Mouse (Mus musculus) CH12.LX (cell line): ENCODE results near the gene Edc3. TPM values are rescaled to one million over a fixed set of nuclear protein-coding genes. Genes with fewer than 3 reads are reported as not detected.

Source experiments
- DNase-seq: peaks from one replicate; pipeline ENCODE4 v3.0.0-alpha.2; 2013; ENCODE audit errors: extremely low read depth
- H3K27ac ChIP-seq: 2 replicates; pipeline ENCODE4 v1.5.1; 2012; ENCODE audit warnings: low read depth, mild to moderate bottlenecking, control low read depth, moderate library complexity; ENCODE audit not compliant: insufficient read depth
- H3K27me3 ChIP-seq: replicated peaks from 2 replicates; pipeline ENCODE3; 2012; ENCODE audit warnings: inconsistent platforms
- H3K36me3 ChIP-seq, 2 experiments: replicated peaks in 1 of 2; 2 replicates each; pipeline versions ENCODE3 to v1.6.1; 2012; ENCODE audit warnings: inconsistent platforms in 1 of 2, low read length in 1 of 2, mild to moderate bottlenecking in 1 of 2, mixed read lengths in 1 of 2, moderate library complexity in 1 of 2; ENCODE audit not compliant: control insufficient read depth in 1 of 2, insufficient read depth in 1 of 2
- H3K4me1 ChIP-seq, 2 experiments: 2 replicates each; pipeline ENCODE4 v1.6.1; 2012; ENCODE audit warnings: inconsistent platforms in 1 of 2, moderate library complexity in 1 of 2; ENCODE audit not compliant: insufficient read depth in 2 of 2, control insufficient read depth in 1 of 2
- H3K4me2 ChIP-seq: 2 replicates; pipeline ENCODE4 v1.6.1; 2012; ENCODE audit warnings: low read depth, mild to moderate bottlenecking, control low read depth; ENCODE audit not compliant: poor library complexity, insufficient read depth, severe bottlenecking
- H3K4me3 ChIP-seq, 3 experiments: fragments of 150-350 bp in 1 of 3; sonication (generic) in 1 of 3; replicated peaks in 1 of 3; 2 replicates each; pipeline versions ENCODE3 to v1.5.1; 2011 to 2012; ENCODE audit warnings: low read depth in 2 of 3, low read length in 2 of 3, mild to moderate bottlenecking in 2 of 3, moderate library complexity in 2 of 3, control low read depth in 1 of 3, improper control_type of control experiment in 1 of 3, inconsistent platforms in 1 of 3, mixed read lengths in 1 of 3; ENCODE audit not compliant: poor library complexity in 1 of 3
- H3K79me2 ChIP-seq: replicated peaks from 2 replicates; pipeline ENCODE4 v1.6.1; 2012; ENCODE audit warnings: mild to moderate bottlenecking, moderate library complexity; ENCODE audit not compliant: control insufficient read depth, poor library complexity, insufficient read depth, severe bottlenecking; ENCODE audit errors: extremely low read depth
- H3K9ac ChIP-seq: 2 replicates; pipeline ENCODE4 v1.6.1; 2012; ENCODE audit warnings: low read depth, mild to moderate bottlenecking, control low read depth, moderate library complexity; ENCODE audit not compliant: insufficient read depth
- H3K9me3 ChIP-seq: replicated peaks from 2 replicates; pipeline ENCODE3; 2012; ENCODE audit warnings: low read length, inconsistent platforms, mixed read lengths
- BHLHE40 ChIP-seq: IDR thresholded peaks from 2 replicates; pipeline ENCODE4 v1.6.1; 2011; ENCODE audit warnings: mild to moderate bottlenecking, low read depth, low read length, improper control_type of control experiment
- CHD1 ChIP-seq: IDR thresholded peaks from 2 replicates; pipeline ENCODE4 v1.6.1; 2012; ENCODE audit warnings: low read depth, low read length, improper control_type of control experiment, inconsistent platforms
- CHD2 ChIP-seq: IDR thresholded peaks from 2 replicates; pipeline ENCODE4 v1.6.1; 2011; ENCODE audit warnings: low read length, improper control_type of control experiment
- CTCF ChIP-seq, 2 experiments: IDR thresholded peaks in 1 of 2; conservative IDR thresholded peaks in 1 of 2; 2 replicates each; pipeline ENCODE4 v1.5.1; 2011 to 2012; ENCODE audit warnings: low read depth in 2 of 2, low read length in 2 of 2, improper control_type of control experiment in 1 of 2, inconsistent platforms in 1 of 2, mild to moderate bottlenecking in 1 of 2, moderate library complexity in 1 of 2
- E2F4 ChIP-seq: IDR thresholded peaks from 2 replicates; pipeline ENCODE4 v1.6.1; 2011; ENCODE audit warnings: low read depth, low read length, improper control_type of control experiment; ENCODE audit not compliant: insufficient replicate concordance
- ELF1 ChIP-seq: IDR thresholded peaks from 2 replicates; pipeline ENCODE4 v1.6.1; 2014; ENCODE audit warnings: low read depth, mild to moderate bottlenecking, inconsistent platforms, low read length, improper control_type of control experiment
- HCFC1 ChIP-seq: IDR thresholded peaks from 2 replicates; pipeline ENCODE4 v1.6.1; 2012; ENCODE audit warnings: low read depth, mild to moderate bottlenecking, inconsistent platforms, low read length, improper control_type of control experiment
- IRF4 ChIP-seq: IDR thresholded peaks from 2 replicates; pipeline ENCODE4 v1.6.1; 2014; ENCODE audit warnings: low read depth, mild to moderate bottlenecking, inconsistent platforms, low read length, improper control_type of control experiment
- JUN ChIP-seq: IDR thresholded peaks from 2 replicates; pipeline ENCODE4 v1.6.1; 2011; ENCODE audit warnings: low read depth, mild to moderate bottlenecking, low read length, improper control_type of control experiment, moderate library complexity; ENCODE audit not compliant: insufficient read depth
- JUND ChIP-seq: conservative IDR thresholded peaks from 2 replicates; pipeline ENCODE4 v1.6.1; 2011; ENCODE audit warnings: low read depth, low read length, improper control_type of control experiment
- MEF2A ChIP-seq: IDR thresholded peaks from 2 replicates; pipeline ENCODE4 v1.6.1; 2014; ENCODE audit warnings: low read depth, mild to moderate bottlenecking, inconsistent platforms, low read length, improper control_type of control experiment, borderline replicate concordance
- MXI1 ChIP-seq: IDR thresholded peaks from 2 replicates; pipeline ENCODE4 v1.6.1; 2011; ENCODE audit warnings: mild to moderate bottlenecking, low read depth, low read length, improper control_type of control experiment
- MYC ChIP-seq: IDR thresholded peaks from 2 replicates; pipeline ENCODE4 v1.6.1; 2011; ENCODE audit warnings: low read depth, mild to moderate bottlenecking, improper control_type of control experiment, low read length
- PAX5 ChIP-seq: IDR thresholded peaks from 2 replicates; pipeline ENCODE4 v1.6.1; 2012; ENCODE audit warnings: low read length, inconsistent platforms, mixed read lengths
- POLR2A ChIP-seq: IDR thresholded peaks from 2 replicates; pipeline ENCODE4 v1.6.1; 2011; ENCODE audit warnings: low read depth, mild to moderate bottlenecking, improper control_type of control experiment, low read length
- RAD21 ChIP-seq: IDR thresholded peaks from 2 replicates; pipeline ENCODE4 v1.6.1; 2011; ENCODE audit warnings: low read depth, mild to moderate bottlenecking, low read length, improper control_type of control experiment, moderate library complexity
- SIN3A ChIP-seq: IDR thresholded peaks from 2 replicates; pipeline ENCODE4 v1.6.1; 2012; ENCODE audit warnings: low read length, improper control_type of control experiment, inconsistent platforms
- TCF12 ChIP-seq: IDR thresholded peaks from 2 replicates; pipeline ENCODE4 v1.6.1; 2014; ENCODE audit warnings: low read depth, mild to moderate bottlenecking, inconsistent platforms, low read length, improper control_type of control experiment
- UBTF ChIP-seq: IDR thresholded peaks from 2 replicates; pipeline ENCODE4 v1.6.1; 2012; ENCODE audit warnings: low read depth, mild to moderate bottlenecking, inconsistent platforms, low read length, improper control_type of control experiment, moderate library complexity
- USF1 ChIP-seq: IDR thresholded peaks from 2 replicates; pipeline ENCODE4 v1.6.1; 2014; ENCODE audit warnings: low read depth, mild to moderate bottlenecking, inconsistent platforms, low read length, improper control_type of control experiment
- USF2 ChIP-seq: conservative IDR thresholded peaks from 2 replicates; pipeline ENCODE4 v1.6.1; 2011; ENCODE audit warnings: low read depth, low read length, improper control_type of control experiment
- ZC3H11A ChIP-seq: IDR thresholded peaks from 2 replicates; pipeline ENCODE4 v1.6.1; 2012; ENCODE audit warnings: low read depth, mild to moderate bottlenecking, inconsistent platforms, low read length, improper control_type of control experiment
- ZKSCAN1 ChIP-seq: IDR thresholded peaks from 2 replicates; pipeline ENCODE4 v1.6.1; 2012; ENCODE audit warnings: low read depth, inconsistent platforms, low read length, improper control_type of control experiment, borderline replicate concordance
- ZNF384 ChIP-seq: IDR thresholded peaks from 2 replicates; pipeline ENCODE4 v1.6.1; 2012; ENCODE audit warnings: low read depth, low read length, improper control_type of control experiment, inconsistent platforms
- dilution Hi-C: fragments of 300-500 bp; cut with MboI; formaldehyde crosslinking; loops from 2 replicates; pipeline ENCODE4 v1.14.3; 2020; ENCODE audit warnings: low sequenced_read_pairs; ENCODE audit not compliant: extremely low pct_unique_long_range_greater_than_20kb, extremely low pct_ligation_motif_present
- in situ Hi-C: fragments of 300-500 bp; cut with MboI; formaldehyde crosslinking; loops from 3 replicates; pipeline ENCODE4 v1.14.3; 2019; ENCODE audit warnings: low sequenced_read_pairs, low pct_ligation_motif_present, low pct_unique_long_range_greater_than_20kb, mixed read lengths
- polyA plus RNA-seq: library from polyadenylated mRNA; unstranded; fragments of >175 nt; gene quantifications from 2 replicates; pipeline ENCODE4 v1.2.1, GENCODE M21; 2012; ENCODE audit warnings: low read depth; ENCODE audit not compliant: insufficient read length
- total RNA-seq, 2 experiments: library from RNA; depleted of rRNA; stranded (reverse); fragments of 300-350 nt in 1 of 2; fragments of >200 nt in 1 of 2; gene quantifications; 2 replicates each; pipeline ENCODE4 v1.2.3; 2012 to 2014

Edc3 gene
- total and polyA plus RNA-seq, 3 experiments: 10.6 to 24.1 (median 13.6) TPM

DNA sequence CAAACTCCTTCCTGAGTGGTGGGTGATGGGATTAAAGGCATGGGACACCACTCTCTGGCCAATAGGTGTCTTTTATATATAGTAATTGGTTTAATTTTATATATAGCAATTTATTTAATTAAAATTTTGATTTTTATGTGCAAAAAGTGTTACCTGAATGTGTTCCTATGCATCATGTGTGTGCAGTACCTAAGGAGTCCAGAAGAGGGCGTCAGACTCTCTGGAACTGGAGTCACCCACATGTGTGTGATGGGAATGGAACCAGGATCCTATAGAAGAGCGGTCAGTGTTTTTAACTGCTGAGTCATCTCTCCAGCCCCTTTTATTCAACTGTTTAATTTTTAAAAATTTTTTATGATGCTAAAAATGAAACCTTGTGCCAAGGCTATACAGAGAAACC, 3.9 kb downstream of the Edc3 start:
- dilution Hi-C loops: no loop called here
- DNase-seq: peak; percentile 9
- peaks cover 0 to 12% of the 10 kb centered on the region in 2 experiments; a peak in 1 of 4 replicates for H3K4me1 ChIP-seq
- H3K4me3 ChIP-seq: no peak overlapping the region
- H3K9me3 ChIP-seq: peaks cover 4% of the 10 kb centered on the region
- in situ Hi-C loops: no loop called here
- no peaks in the 10 kb centered on the region for H3K27me3 ChIP-seq
- peaks cover 32 to 57% of the 10 kb centered on the region in 2 experiments for H3K36me3 ChIP-seq
- TF ChIP-seq CTCF (conservative IDR thresholded peaks at IDR 0.05 in 1 of 2, IDR thresholded peaks at IDR 0.05 in 1 of 2; ENCODE audit: low read depth in 2 of 2, low read length in 2 of 2) (peak; percentile 38 to 51; a peak in 3 of 4 replicates), USF1 (no peak)
- TF ChIP-seq, all 38 proteins: peak for 1
- H3K4me2 ChIP-seq: no peak overlapping the region
- no peak overlapping the region for H3K27ac ChIP-seq
- peaks cover 21% of the 10 kb centered on the region for H3K79me2 ChIP-seq
- no peak overlapping the region for H3K9ac ChIP-seq

DNA sequence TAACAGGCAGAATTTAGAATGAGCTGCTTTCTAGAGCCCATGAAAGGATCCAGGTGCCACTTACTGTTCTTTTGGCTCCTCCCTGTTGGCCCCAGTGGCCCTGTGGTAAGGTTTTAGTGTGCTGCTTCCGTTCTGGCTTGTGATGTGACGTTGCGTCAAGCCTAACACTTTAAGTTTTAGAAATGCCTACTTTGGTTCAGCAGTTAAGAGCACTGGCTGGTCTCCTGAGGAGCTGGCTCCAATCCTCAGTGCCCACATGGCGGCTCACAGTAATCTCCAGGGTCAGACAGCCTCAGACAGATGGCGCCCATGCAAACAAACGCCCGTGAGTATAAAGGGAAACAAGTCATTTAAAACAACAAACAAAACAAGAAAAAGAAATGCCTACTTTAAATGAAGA, 10.1 kb downstream of the Edc3 start:
- dilution Hi-C loops: no loop called here

DNA sequence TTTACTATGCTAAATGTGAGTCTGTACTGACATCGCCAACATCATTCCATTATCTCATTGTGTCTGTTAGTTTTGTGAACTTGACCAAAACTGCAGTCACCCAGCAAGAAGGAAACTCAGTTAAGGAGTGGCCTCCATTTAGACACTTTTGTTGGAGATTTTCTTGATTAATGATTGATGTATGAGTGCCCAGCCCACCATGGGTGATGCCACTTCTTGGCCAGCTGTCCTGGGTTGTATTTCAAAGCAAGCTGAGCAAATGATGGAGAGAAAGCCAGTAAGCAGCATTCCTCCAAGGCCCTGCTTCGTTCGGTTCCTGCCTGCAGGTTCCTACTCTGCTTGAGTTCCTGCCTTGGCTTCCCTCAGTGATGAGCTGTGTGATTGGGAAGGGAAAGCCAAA, 12.4 kb downstream of the Edc3 start:
- no peak overlapping the region for H3K4me3 ChIP-seq
- no peaks in the 10 kb centered on the region for H3K4me1 ChIP-seq
- H3K27ac ChIP-seq: no peak overlapping the region
- H3K9me3 ChIP-seq: no peaks in the 10 kb centered on the region
- no peaks in the 10 kb centered on the region for H3K27me3 ChIP-seq
- H3K36me3 ChIP-seq: peaks cover 42 to 85% of the 10 kb centered on the region in 2 experiments
- H3K4me2 ChIP-seq: no peak overlapping the region
- dilution Hi-C loops (no loop called here), in situ Hi-C loops (no loop called here)
- peaks cover 10% of the 10 kb centered on the region; the same call in 1 of the 2 replicates for H3K79me2 ChIP-seq
- no peak overlapping the region for H3K9ac ChIP-seq
- no peak for TF ChIP-seq JUND
- no peak for TF ChIP-seq BHLHE40
- no peak for TF ChIP-seq CHD1
- TF ChIP-seq E2F4: no peak
- no peak for TF ChIP-seq HCFC1
- TF ChIP-seq CTCF (conservative IDR thresholded peaks at IDR 0.05 in 1 of 2, IDR thresholded peaks at IDR 0.05 in 1 of 2; ENCODE audit: low read depth in 2 of 2, low read length in 2 of 2): no peak
- TF ChIP-seq ZKSCAN1: no peak
- no peak for TF ChIP-seq IRF4
- no peak for TF ChIP-seq USF1
- no peak for TF ChIP-seq ELF1
- no peak for TF ChIP-seq ZNF384
- no peak for TF ChIP-seq PAX5
- TF ChIP-seq ZC3H11A: no peak
- TF ChIP-seq RAD21: no peak
- no peak for TF ChIP-seq UBTF
- TF ChIP-seq MYC: no peak
- no peak for TF ChIP-seq POLR2A
- no peak for TF ChIP-seq JUN
- TF ChIP-seq TCF12: no peak
- no peak for TF ChIP-seq MXI1
- no peak for DNase-seq

More for the DNA sequence above, 10.1 kb downstream of the Edc3 start:
- no peak overlapping the region for H3K27ac ChIP-seq
- no peaks in the 10 kb centered on the region for H3K4me1 ChIP-seq
- in situ Hi-C loops: no loop called here
- H3K36me3 ChIP-seq: peaks cover 49 to 87% of the 10 kb centered on the region in 2 experiments
- DNase-seq: no peak
- no peaks in the 10 kb centered on the region for H3K9me3 ChIP-seq
- H3K4me3 ChIP-seq: no peak overlapping the region
- no peaks in the 10 kb centered on the region for H3K27me3 ChIP-seq
- no peak overlapping the region for H3K4me2 ChIP-seq
- H3K9ac ChIP-seq: no peak overlapping the region
- TF ChIP-seq MEF2A (no peak), ZKSCAN1 (no peak), CHD2 (no peak), SIN3A (no peak), CTCF (conservative IDR thresholded peaks at IDR 0.05 in 1 of 2, IDR thresholded peaks at IDR 0.05 in 1 of 2; ENCODE audit: low read depth in 2 of 2, low read length in 2 of 2) (no peak), USF2 (no peak)
- H3K79me2 ChIP-seq: peaks cover 4% of the 10 kb centered on the region
